Mouse (Mus musculus) hindbrain, embryonic 16.5 days (tissue): ENCODE data around the gene Tmem217. TPM values are rescaled to one million over a fixed set of nuclear protein-coding genes. Genes with fewer than 3 reads are reported as not detected.

Source experiments
- ATAC-seq: fragments of 200-750 bp; cut with Nextera tagmentation; 2 replicates; pipeline ENCODE4 v1.8.0; 2017; ENCODE audit warnings: moderate TSS enrichment, moderate library complexity
- H3K27ac ChIP-seq: fragments of 300-500 bp; sonication (generic); 2 replicates; pipeline ENCODE4 v1.5.1; 2014; ENCODE audit warnings: low read depth, mild to moderate bottlenecking, control low read depth, low read length, moderate library complexity
- H3K27me3 ChIP-seq: fragments of 300-500 bp; sonication (generic); replicated peaks from 2 replicates; pipeline ENCODE4 v1.6.1; 2014; ENCODE audit warnings: low read length; ENCODE audit not compliant: control insufficient read depth, insufficient read depth
- H3K36me3 ChIP-seq: fragments of 300-500 bp; sonication (generic); 2 replicates; pipeline ENCODE4 v1.6.1; 2014; ENCODE audit warnings: mild to moderate bottlenecking, low read length, moderate library complexity, mixed read lengths; ENCODE audit not compliant: control insufficient read depth, insufficient read depth
- H3K4me1 ChIP-seq: fragments of 300-500 bp; sonication (generic); 2 replicates; pipeline ENCODE4 v1.6.1; 2014; ENCODE audit warnings: low read depth, low read length; ENCODE audit not compliant: control insufficient read depth, insufficient read depth
- H3K4me2 ChIP-seq: fragments of 300-500 bp; sonication (generic); 2 replicates; pipeline ENCODE4 v1.6.1; 2014; ENCODE audit warnings: mild to moderate bottlenecking, low read length, control low read depth, moderate library complexity
- H3K4me3 ChIP-seq: fragments of 300-500 bp; sonication (generic); 2 replicates; pipeline ENCODE4 v1.5.1; 2014; ENCODE audit warnings: mild to moderate bottlenecking, low read length, control low read depth, moderate library complexity
- H3K9ac ChIP-seq: fragments of 300-500 bp; sonication (generic); 2 replicates; pipeline ENCODE4 v1.6.1; 2014; ENCODE audit warnings: low read depth, mild to moderate bottlenecking, control low read depth, low read length, moderate library complexity
- H3K9me3 ChIP-seq: fragments of 300-500 bp; sonication (generic); 2 replicates; pipeline ENCODE4 v1.6.1; 2014; ENCODE audit warnings: mild to moderate bottlenecking, low read length, moderate library complexity; ENCODE audit not compliant: control insufficient read depth
- WGBS: fragments of 180-500 bp; shearing (Covaris S2); extraction: QIAGEN DNeasy Blood & Tissue Kit; methylation state at CpG from one replicate; pipeline ENCODE4 v1.1.7; 2014; 5-methylcytosine and 5-hydroxymethylcytosine counted together
- polyA plus RNA-seq: library from polyadenylated mRNA; unstranded; fragments of >200 nt; fragmentation: Nextera tagmentation; extraction: Ambion mirVana; gene quantifications from 2 replicates; pipeline ENCODE4 v1.2.1, GENCODE M21; 2015

Tmem217 gene
- polyA plus RNA-seq, 1 experiment from 2014 or later, result 1.0 TPM

GRCm38 (mm10) chr17:29556456-29556855, 4.3 kb upstream of the Tmem217 start:
- Histone ChIP-seq H3K27ac (no peak overlapping the region), H3K9me3 (peaks cover 5% of the 10 kb centered on the region), H3K27me3 (no peaks in the 10 kb centered on the region), H3K4me1 (no peaks in the 10 kb centered on the region; the same call in 1 of the 2 replicates), H3K36me3 (peaks cover 5% of the 10 kb centered on the region), H3K4me3 (no peak overlapping the region), H3K4me2 (no peak overlapping the region), H3K9ac (no peak overlapping the region)
- ATAC-seq, result no peak
- 93% methylated on average over 10 of the region's 10 CpGs for WGBS

- Histone ChIP-seq H3K27me3 (no peaks in the 10 kb centered on the region), H3K27ac (no peak overlapping the region), H3K4me2 (no peak overlapping the region), H3K36me3 (no peaks in the 10 kb centered on the region), H3K4me3 (no peak overlapping the region), H3K4me1 (peaks cover 11% of the 10 kb centered on the region), H3K9me3 (no peaks in the 10 kb centered on the region), H3K9ac (no peak overlapping the region)
- no peak for ATAC-seq
Measured at GRCm38 (mm10) chr17:29554176-29554575, 2.0 kb upstream of the Tmem217 start.

DNA sequence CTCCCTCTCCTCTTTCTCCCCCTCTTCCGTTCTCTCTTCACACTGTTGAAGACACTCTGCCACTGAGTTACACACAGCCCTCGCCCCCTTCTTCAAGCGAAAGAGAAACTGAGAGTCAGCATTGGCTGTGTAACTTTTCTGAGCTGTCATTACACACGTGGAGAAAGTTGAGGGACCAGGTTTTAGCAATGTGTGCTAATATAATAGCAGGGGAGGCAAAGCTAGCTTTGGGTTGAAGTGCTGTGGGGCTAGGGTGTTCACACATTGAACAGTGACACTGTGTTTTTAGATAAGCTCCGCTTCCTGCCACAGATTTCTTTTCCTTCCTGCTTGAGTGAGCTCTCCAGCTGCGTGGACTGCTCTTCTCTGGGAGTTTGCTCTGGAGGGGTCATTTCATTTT, 1.2 kb downstream of the Tmem217 start:
- H3K4me3 ChIP-seq, result no peak overlapping the region
- H3K9ac ChIP-seq, result no peak overlapping the region; the same call in 1 of the 2 replicates

DNA sequence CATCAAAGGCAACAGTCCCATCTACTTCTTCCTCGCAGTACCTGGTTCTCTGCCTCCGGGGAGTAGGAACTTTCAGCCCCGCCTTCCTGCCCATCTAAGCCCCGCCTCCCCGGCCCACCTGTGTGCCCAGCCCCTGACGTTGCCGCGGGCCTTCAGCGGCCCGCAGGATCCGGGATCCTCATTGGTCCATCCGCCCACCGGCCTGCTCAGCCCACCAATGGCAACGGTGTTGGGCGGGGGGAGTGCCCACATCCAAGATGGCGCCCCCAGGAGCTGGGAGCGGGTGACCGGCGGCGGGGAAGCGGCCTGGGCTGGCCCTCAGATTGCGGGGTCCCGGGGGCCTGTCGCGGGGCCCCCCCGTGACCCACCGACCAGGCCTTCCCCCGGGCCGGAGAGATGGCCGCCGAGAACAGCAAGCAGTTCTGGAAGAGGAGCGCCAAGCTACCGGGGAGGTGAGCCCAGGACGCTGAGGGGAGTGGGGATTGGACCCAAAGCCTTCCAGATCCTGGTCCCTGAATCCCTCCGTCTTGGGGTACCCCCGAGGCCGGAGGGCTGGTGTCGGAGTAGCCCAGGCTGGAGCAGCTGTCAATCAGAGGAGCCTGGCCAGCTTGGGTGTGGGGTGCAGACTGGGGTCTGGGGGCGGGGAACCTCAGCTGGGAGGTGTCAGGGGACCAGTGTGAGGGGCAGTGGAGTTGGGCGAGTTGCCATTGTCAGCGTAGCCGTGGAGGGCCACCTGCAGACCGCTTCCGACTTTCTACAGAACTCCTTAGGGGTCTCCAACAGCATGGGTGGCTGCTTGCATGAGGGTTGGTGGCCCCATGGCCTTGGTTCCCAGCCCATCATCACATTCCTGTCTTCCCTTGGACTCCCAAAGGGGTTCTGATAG, 2.4 kb downstream of the Tmem217 start, which contains the start of the genes Gm17657 and Tbc1d22b:
Gene Gm17657 (minus strand): TSS at position 96 of the 886 bp plus-strand sequence.
Gene Tbc1d22b (plus strand): TSS at position 243 of the 886 bp plus-strand sequence.
- H3K27ac ChIP-seq, result no peak within 1 kb of the TSS
- under 1% methylated on average over 44 of the region's 44 CpGs for WGBS
- H3K27me3 ChIP-seq, result no peaks in the 10 kb centered on the region
- ATAC-seq, result peak; percentile 99
- no peaks in the 10 kb centered on the region for H3K36me3 ChIP-seq
- no peaks in the 10 kb centered on the region for H3K9me3 ChIP-seq
- H3K4me2 ChIP-seq, result peak within 1 kb of the TSS; percentile 80
- H3K9ac ChIP-seq, result peak within 1 kb of the TSS; percentile 99
- H3K4me3 ChIP-seq, result peak within 1 kb of the TSS; percentile 91
- H3K4me1 ChIP-seq, result peaks cover 11% of the 10 kb centered on the region

More for the DNA sequence above, 1.2 kb downstream of the Tmem217 start:
- H3K9me3 ChIP-seq, result no peaks in the 10 kb centered on the region
- H3K4me1 ChIP-seq, result peaks cover 11% of the 10 kb centered on the region
- H3K4me2 ChIP-seq, result peak overlapping the region; percentile 80
- no peak overlapping the region for H3K27ac ChIP-seq
- ATAC-seq, result no peak
- H3K36me3 ChIP-seq, result no peaks in the 10 kb centered on the region
- WGBS, result 61% methylated on average over 6 of the region's 6 CpGs
- no peaks in the 10 kb centered on the region for H3K27me3 ChIP-seq

- Histone ChIP-seq H3K27ac (no peak overlapping the region), H3K4me1 (peaks cover 11% of the 10 kb centered on the region), H3K4me3 (peak overlapping the region; percentile 91), H3K36me3 (no peaks in the 10 kb centered on the region), H3K4me2 (peak overlapping the region; percentile 80), H3K27me3 (no peaks in the 10 kb centered on the region), H3K9me3 (no peaks in the 10 kb centered on the region), H3K9ac (no peak overlapping the region)
- no peak for ATAC-seq
- 48% methylated on average over 8 of the region's 8 CpGs for WGBS
Measured at GRCm38 (mm10) chr17:29548994-29549393, 3.2 kb downstream of the Tmem217 start.

- WGBS, result 58% methylated on average over 3 of the region's 3 CpGs
- H3K9ac ChIP-seq, result no peak overlapping the region
- H3K36me3 ChIP-seq, result no peaks in the 10 kb centered on the region
- H3K4me2 ChIP-seq, result no peak overlapping the region
- no peak overlapping the region for H3K4me3 ChIP-seq
- H3K27me3 ChIP-seq, result no peaks in the 10 kb centered on the region
- H3K9me3 ChIP-seq, result no peaks in the 10 kb centered on the region
- H3K27ac ChIP-seq, result no peak overlapping the region
- peaks cover 11% of the 10 kb centered on the region for H3K4me1 ChIP-seq
- ATAC-seq, result no peak
Measured at GRCm38 (mm10) chr17:29548494-29548893, 3.7 kb downstream of the Tmem217 start.

DNA sequence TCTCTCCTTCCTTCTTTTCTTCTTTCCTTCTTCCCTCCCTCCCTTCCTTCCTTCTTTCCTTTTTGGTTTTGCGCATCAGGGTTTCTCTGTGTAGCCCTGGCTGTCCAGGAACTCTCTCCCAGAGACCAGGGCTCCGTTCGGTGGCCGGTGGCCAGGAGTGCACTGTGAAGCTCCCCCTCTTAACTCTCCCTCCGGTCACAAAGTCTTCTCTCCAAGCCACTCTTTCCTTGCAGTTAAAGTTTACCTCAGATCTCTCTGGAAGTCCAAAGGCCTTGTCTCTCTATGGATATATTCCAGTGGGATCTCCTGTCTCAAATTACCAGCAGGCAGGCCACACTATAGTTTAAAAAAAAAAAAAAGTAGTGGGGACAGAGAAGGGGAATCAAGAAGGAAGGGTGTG, 6.9 kb downstream of the Tmem217 start:
- WGBS, result 91% methylated on average over 5 of the region's 5 CpGs
- no peaks in the 10 kb centered on the region for H3K36me3 ChIP-seq
- H3K4me1 ChIP-seq, result peaks cover 2% of the 10 kb centered on the region
- H3K4me3 ChIP-seq, result no peak overlapping the region
- H3K9me3 ChIP-seq, result no peaks in the 10 kb centered on the region
- no peak overlapping the region for H3K4me2 ChIP-seq
- H3K27me3 ChIP-seq, result no peaks in the 10 kb centered on the region
- H3K27ac ChIP-seq, result no peak overlapping the region
- no peak overlapping the region for H3K9ac ChIP-seq
- no peak for ATAC-seq

DNA sequence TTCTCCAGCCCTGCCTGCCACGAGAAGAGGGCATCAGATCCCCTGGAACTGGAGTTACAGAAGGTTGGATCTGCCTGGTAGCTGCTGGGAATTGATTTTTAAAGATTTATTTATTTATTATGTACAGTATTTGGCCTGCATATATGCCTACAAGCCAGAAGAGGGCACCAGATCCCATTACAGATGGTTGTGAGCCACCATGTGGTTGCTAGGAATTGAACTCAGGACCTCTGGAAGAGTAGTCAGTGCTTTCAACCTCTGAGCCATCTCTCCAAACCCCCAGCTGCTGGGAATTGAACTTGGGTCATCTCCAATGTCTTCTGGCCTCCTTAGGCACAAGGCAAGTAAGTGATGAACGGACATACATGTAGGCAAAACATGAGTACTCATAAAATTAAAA, 8.1 kb downstream of the Tmem217 start:
- Histone ChIP-seq H3K27me3 (no peaks in the 10 kb centered on the region), H3K4me3 (no peak overlapping the region), H3K9me3 (no peaks in the 10 kb centered on the region), H3K4me1 (no peaks in the 10 kb centered on the region), H3K27ac (no peak overlapping the region), H3K36me3 (no peaks in the 10 kb centered on the region), H3K9ac (no peak overlapping the region), H3K4me2 (no peak overlapping the region)
- WGBS, result 86% methylated on average over 2 of the region's 2 CpGs
- ATAC-seq, result no peak

- H3K36me3 ChIP-seq, result no peaks in the 10 kb centered on the region
- ATAC-seq, result no peak
- WGBS, result 86% methylated on average over 19 of the region's 19 CpGs
Measured at GRCm38 (mm10) chr17:29542831-29543690, 9.1 kb downstream of the Tmem217 start.

More at GRCm38 (mm10) chr17:29542831-29543690, 9.1 kb downstream of the Tmem217 start:
- Histone ChIP-seq H3K4me3 (no peak overlapping the region), H3K27ac (no peak overlapping the region), H3K4me2 (no peak overlapping the region), H3K27me3 (no peaks in the 10 kb centered on the region), H3K9ac (no peak overlapping the region), H3K4me1 (no peaks in the 10 kb centered on the region), H3K9me3 (no peaks in the 10 kb centered on the region)
